Mouse (Mus musculus) heart, adult 8-10 months (tissue): ENCODE results near the gene Chkb. TPM values are rescaled to one million over a fixed set of nuclear protein-coding genes. Genes with fewer than 3 reads are reported as not detected.
"Not testable (repeated sequence)": the region's sequence is repeated elsewhere in the genome, so short reads cannot be mapped to it uniquely, and the experiment has no call there.

Experiments
- DNase-seq: peaks from one replicate; pipeline ENCODE4 v3.0.0; 2022; ENCODE audit warnings: low spot score
- total RNA-seq, 4 experiments: library from RNA; stranded (reverse); gene quantifications; 2 replicates each; pipeline ENCODE4 v1.2.4; 2022

Gene Chkb
- total RNA-seq, 4 experiments from 2014 or later = 46.7 to 59.6 (median 54.0) TPM

DNA sequence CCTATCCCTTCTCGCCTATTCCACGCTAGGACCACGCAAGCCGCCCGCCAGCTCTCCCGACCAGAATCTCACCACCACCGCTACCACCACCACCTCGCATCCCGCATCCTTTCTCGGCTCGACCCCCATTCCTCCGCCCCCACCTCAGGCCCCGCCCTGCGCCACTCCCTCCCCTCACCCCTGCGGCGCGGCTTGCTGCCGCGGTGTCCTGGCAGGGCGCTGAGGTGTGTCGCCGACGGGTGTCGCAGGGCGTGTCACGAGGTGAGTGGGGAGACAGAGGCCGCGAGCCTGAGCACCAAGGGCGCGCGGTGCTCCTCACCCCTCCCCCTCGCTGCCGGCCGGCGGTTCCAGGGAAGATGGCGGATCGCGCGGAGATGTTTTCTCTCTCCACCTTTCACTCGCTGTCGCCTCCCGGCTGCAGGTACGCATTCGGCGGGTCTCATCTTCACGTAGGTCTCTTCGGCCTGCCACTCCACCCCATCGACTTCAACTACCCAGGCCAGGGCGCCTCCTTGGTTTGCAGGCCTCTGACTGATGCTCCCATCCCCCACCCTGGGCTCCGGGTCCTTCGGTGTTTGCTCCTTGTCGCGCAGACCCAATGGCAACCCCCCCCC lies 24.3 kb upstream of the Chkb start, which contains the start of gene Mapk8ip2:
TSS of gene Mapk8ip2 (plus strand) at position 49 of the 614 bp plus-strand sequence.
- no peak for DNase-seq

DNA sequence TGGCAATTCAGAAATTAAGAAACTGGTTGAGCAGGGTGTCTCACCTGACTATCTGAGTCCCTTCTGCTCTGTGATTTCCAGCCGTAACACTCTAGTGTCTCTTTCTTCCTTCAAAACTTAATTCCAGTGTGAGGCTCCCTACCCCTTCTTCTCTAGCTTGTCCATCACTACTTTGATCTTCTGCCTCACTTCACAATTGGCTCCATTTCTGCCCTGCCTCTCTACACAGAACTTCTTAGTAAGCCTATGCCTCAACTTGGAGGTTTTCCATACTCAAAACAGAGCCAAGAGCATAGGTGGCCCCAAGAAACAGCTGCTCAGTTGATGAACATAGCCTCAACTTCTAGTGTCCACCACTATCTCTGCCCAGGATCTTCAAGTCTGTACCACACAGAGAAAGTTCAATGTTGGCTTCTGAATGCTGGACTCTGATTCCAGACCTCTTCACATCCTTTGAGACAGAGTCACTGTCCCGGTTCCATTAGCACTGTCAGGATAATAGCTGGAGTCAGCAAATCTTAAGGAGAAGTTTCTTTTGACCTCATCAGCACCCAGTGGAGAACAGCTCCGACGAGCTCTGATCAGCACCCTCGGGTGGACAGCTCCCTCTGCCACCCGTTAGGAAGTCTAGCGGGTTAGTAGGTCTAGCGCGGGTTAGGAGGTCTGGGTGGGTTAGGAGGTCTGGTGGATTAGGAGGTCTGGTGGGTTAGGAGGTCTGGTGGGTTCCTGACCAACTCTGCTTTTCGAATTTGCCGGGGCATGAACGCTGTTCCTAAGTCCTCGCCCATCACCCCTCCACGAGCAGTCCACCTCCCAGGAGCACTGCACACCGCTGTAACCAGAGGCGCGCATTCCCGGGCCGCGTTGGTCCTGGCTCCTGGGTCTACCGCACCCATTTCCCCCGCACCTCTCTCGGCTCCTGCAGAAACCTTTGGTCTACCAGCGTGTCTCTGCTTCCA lies 23.5 kb upstream of the Chkb start:
- peak; percentile 36 for DNase-seq

DNA sequence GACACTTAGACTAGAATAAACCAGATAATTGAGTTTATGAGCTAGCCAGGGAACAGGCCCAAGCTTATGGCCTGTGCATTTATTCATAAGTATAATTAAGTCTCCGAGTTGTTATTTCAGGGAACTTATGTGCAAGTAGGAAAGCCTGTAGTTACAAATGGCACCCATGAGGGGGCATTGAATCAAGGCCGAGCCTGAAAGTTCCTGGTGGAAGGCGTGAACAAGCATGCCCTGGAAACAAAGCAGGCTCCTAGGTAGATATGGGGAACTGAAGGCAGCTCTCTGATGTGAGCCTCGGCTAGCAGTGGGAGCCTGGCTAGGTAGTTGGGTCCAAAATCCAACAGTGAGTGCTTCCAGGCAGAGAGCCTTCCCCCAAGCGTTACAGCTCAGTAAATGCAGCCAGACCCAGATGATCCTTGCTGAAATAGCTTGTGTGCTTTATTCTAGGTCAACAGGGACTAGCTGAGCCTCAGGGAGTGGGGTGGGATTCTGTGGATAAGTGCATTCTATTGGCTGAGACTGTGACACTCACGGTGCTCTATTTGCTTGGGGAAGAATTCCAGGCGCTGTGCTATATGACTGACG lies 12.9 kb upstream of the Chkb start:
- DNase-seq = no peak

GRCm38 (mm10) chr15:89435878-89436277 lies 6.2 kb upstream of the Chkb start:
- no peak for DNase-seq

DNA sequence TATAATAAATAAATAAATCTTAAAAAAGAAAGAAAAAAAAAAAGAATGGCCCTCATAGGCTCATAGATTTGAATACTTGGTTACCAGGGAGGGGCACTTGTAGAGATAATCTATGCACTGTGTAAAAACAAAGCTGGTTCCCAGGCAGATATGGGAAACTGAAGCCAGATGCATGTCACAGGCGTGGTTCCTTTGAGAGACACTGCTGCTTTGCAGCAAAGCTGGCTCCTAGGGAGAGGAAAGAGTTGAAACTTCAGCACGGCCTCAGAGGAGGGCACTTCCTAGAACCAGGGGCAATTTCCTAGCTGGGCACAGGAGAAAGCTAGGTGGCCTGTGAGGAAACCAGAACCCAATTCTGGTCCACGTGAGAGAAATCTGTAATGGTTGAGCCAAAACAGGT lies 4.4 kb upstream of the Chkb start:
- no peak for DNase-seq

DNA sequence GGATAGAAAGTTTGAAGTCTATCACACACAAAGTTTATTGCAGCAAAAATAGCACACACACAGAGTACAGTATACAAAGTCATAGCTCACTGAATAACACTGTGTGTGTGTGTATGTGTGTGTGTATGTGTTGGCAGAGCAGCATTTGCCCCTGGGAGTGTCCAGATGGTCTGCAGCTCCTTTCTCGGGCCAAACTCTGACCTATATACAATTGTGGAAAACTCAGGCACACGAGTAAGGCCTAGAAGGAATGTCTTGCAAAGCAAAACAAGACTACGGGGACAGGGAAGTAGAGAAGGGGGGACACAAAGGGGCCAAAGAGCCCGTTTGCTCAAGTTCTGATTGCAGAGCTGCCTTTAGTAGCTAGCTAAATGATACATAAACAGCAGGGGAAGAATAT lies 3.2 kb upstream of the Chkb start:
- DNase-seq = no peak

DNA sequence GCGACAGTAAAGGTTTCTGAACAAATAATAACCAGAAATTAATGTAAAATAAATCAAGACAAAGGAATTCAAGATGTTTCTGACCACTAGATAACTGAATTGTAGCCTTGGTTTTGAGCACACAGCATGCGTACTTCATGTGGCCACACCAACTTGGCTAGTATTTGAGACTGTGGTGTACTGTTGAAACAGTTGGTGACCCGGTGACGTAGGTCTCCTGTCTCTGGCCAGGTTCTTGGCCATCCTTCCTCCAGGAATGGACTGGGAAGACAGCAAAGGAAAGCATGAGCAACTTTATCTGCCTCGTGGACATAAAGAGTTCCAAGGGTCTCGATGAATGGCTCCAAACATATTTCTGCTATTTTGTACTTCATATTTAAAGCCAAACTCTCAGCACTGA lies 2.1 kb upstream of the Chkb start:
- no peak for DNase-seq

- no peak for DNase-seq
Measured at GRCm38 (mm10) chr15:89431271-89431670, 1.6 kb upstream of the Chkb start.

DNA sequence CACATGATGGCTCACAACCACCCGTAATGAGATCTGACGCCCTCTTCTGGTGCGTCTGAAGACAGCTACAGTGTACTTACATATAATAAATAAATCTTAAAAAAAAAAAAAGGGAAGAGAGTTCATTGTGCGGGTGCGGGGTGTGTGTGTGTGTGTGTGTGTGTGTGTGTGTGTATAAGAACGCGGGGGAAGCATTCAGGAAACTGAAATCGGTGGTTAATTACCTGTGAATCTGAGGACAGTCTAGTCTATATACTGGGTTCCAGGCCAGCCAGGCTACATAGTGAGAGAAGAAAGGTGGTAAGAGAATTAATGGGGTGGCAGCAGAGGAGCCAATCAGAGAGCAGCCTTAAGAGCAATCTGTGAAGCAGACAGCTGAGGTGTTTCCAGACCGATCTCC lies 1.1 kb upstream of the Chkb start:
- not testable (repeated sequence) for DNase-seq

- no peak for DNase-seq
Measured at GRCm38 (mm10) chr15:89430341-89430740, 633 bp upstream of the Chkb start.

DNA sequence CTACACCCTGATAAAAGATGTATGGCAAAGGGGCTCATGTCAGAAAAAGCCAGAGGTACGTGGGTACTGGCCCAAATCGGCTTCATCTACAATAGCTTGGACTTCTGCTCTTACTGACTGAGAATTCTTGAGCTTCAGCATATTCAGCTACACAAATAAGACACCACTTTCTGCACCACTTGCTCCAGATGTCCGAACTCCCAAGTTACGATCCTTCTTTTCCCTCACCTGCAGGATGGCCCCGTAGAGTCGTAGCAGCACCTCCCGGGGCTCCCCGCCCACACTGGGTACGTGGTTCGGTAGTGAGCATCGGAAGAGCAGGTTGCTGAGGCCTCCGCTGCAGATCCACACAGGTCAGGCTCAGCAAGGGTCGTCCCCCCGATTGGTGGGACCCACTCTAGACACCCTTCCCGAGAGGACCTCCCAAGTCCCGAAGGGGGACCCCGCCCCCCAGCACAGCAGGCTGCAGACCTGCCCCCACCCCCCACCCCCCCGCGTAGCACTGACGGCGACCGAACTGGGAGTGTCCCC lies 822 bp downstream of the Chkb start:
- no peak for DNase-seq

DNA sequence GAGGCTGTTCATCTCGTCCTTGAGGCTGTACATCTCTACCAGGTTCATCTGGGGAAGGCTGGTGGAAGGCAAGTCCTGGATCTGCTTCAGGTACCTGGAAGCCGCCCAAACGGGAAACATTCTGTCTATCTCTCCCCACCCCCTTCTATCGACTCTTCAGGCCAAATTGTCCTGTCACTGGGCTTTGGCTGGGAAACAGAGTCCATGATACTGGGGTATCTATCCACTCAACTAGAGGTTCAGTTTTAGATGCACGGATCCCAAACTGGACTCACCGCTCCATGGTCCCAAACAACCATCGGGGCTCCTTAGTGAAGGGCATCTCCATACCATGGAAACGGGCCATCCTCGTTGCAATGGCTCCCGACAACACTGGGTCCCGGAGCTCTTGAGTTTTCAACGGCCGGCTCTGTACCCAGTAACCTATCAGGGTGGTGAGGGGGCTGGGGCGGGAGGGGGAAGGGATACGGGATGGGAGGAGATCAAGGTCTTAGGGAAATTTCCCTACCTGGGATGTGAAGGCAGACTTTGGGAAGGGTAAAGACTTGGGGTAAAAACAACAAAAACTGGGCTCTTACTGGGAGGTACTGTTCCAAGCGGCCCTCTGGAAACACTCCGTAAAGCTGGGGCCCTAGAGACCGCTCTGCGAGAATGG lies 1.4 kb downstream of the Chkb start:
- DNase-seq = no peak

- DNase-seq = no peak
Measured at GRCm38 (mm10) chr15:89426716-89427115, 3.0 kb downstream of the Chkb start.

- DNase-seq = peak; percentile 78
Measured at GRCm38 (mm10) chr15:89425711-89426121, 4.0 kb downstream of the Chkb start, which contains the start of gene Cpt1b. TSS of gene Cpt1b (minus strand) at chr15:89425863.

DNA sequence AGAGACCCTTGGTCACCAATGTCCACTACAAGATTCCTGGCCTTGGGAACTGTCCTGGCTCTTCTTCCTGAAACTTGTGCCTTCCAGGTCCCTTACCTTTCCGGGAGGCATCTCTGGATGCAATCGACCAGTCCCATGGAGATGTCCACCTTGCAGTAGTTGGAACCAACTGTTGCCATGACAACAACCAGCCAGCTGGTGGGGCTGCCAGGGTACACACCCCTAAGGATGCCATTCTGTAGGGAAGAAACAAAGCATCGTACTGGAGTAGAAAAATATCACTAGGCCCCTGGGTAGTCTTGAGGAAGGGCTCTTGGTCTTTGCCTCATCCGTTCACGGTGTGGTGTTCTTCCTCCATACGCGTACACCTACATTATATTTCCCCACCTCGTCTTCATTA lies 5.1 kb downstream of the Chkb start:
- no peak for DNase-seq

DNA sequence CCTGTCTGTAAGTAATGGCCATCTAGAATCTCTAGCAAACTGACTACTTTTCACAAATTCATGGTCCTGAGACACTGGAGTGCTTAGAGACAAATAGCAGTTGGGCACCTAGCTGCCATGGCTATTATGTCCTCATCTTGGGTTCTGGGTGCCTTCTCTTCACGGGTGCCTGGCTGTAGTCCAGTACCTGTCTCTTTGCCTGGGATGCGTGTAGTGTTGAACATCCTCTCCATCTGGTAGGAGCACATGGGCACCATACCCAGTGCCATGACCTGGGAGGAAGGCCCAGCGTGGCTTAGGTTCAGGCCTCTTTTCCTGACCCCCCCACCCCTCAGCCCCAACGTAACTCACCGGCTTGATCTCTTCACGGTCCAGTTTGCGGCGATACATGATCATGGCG lies 7.8 kb downstream of the Chkb start:
- DNase-seq = no peak

DNA sequence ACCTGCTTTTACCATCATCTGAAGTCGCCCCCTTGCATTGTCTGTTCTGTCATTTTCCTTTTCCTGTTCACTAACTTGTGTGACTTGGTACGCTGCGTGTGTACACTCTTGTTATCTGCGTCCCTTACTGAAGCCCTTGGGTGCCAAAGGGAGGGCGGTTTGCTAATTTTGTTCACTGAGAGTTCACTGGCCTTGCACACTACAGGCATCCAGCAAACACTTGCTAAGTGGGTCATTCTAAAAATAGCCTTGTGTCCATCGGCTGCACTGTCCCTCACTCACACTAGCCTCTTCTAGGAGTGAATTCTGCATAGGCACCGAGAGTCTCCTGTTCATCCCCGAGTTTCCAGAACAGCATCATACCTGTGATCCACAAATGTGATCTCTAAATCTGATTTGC lies 14.4 kb downstream of the Chkb start:
- no peak for DNase-seq

DNA sequence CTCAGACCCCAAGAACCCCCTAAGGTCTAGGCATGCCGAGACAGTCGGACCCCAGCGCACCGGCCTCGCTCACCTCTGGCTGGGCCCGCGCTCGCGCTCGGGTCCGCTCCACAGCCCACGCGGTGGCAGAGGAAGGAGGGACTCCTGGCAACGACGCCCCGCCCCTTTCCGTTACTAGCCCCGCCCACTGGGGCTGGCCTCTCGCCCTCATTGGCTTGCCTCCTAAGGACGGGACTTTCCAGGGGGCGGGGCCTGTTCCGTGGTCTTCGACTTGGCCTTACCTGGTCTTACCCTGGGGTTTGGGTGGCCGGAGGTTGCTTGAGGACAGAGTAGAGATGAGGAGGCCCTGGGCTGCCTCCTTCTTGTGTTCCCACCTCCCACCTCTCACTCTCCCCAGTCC lies 19.6 kb downstream of the Chkb start, which contains the start of gene Syce3:
TSS of gene Syce3 (minus strand) at position 386 of the 400 bp plus-strand sequence.
- no peak for DNase-seq

GRCm38 (mm10) chr15:89406691-89407090 lies 23.0 kb downstream of the Chkb start:
- DNase-seq = no peak

GRCm38 (mm10) chr15:89404831-89405623 lies 24.7 kb downstream of the Chkb start:
- DNase-seq = no peak

GRCm38 (mm10) chr15:89402471-89402870 lies 27.2 kb downstream of the Chkb start:
- DNase-seq = no peak
